Mouse (Mus musculus): ENCODE results near the gene Ndnf.

- TF ChIP-seq CTCF (IDR thresholded peaks at IDR 0.05; ENCODE audit: low read depth, low read length) = no peak
- TF ChIP-seq POLR2A (IDR thresholded peaks at IDR 0.05; ENCODE audit: borderline replicate concordance, low read depth, low read length) = no peak
Observed at GRCm38 (mm10) chr6:65669971-65670370, 1.4 kb upstream of the Ndnf start.

Data from bone marrow macrophage, adult 2 months (primary cell).